Mouse (Mus musculus) stomach, postnatal 0 days (tissue): ENCODE measurements around the gene Hectd4. TPM values are rescaled to one million over a fixed set of nuclear protein-coding genes. Genes with fewer than 3 reads are reported as not detected.

Experiments used
- ATAC-seq: fragments of 200-750 bp; cut with Nextera tagmentation; 2 replicates; pipeline ENCODE4 v1.8.0; 2017; ENCODE audit not compliant: low FRiP score, low TSS enrichment
- DNase-seq: peaks from one replicate; pipeline ENCODE4 v3.0.0-alpha.2; 2016; ENCODE audit warnings: low spot score
- H3K27ac ChIP-seq: fragments of 300-500 bp; sonication (generic); replicated peaks from 2 replicates; pipeline ENCODE4 v1.5.1; 2014; ENCODE audit warnings: mild to moderate bottlenecking, control low read depth
- H3K27me3 ChIP-seq: fragments of 300-500 bp; sonication (generic); 2 replicates; pipeline ENCODE4 v1.6.1; 2014; ENCODE audit warnings: low read length; ENCODE audit not compliant: control insufficient read depth, insufficient read depth
- H3K36me3 ChIP-seq: fragments of 300-500 bp; sonication (generic); 2 replicates; pipeline ENCODE4 v1.6.1; 2014; ENCODE audit warnings: low read length, mixed read lengths; ENCODE audit not compliant: control insufficient read depth, insufficient read depth
- H3K4me1 ChIP-seq: fragments of 300-500 bp; sonication (generic); replicated peaks from 2 replicates; pipeline ENCODE4 v1.6.1; 2014; ENCODE audit warnings: antibody characterized with exemption; ENCODE audit not compliant: control insufficient read depth, insufficient read depth
- H3K4me2 ChIP-seq: fragments of 300-500 bp; sonication (generic); replicated peaks from 2 replicates; pipeline ENCODE4 v1.6.1; 2014; ENCODE audit warnings: low read depth, mild to moderate bottlenecking, control low read depth, moderate library complexity
- H3K4me3 ChIP-seq: fragments of 300-500 bp; sonication (generic); 2 replicates; pipeline ENCODE4 v1.5.1; 2014; ENCODE audit warnings: low read depth, low read length, control low read depth
- H3K9ac ChIP-seq: fragments of 300-500 bp; sonication (generic); 2 replicates; pipeline ENCODE4 v1.6.1; 2014; ENCODE audit warnings: mild to moderate bottlenecking, low read length, control low read depth, mixed read lengths
- H3K9me3 ChIP-seq: fragments of 300-500 bp; sonication (generic); 2 replicates; pipeline ENCODE4 v1.6.1; 2016; ENCODE audit warnings: low read length; ENCODE audit not compliant: control insufficient read depth
- CTCF ChIP-seq: IDR thresholded peaks from 2 replicates; pipeline ENCODE4 v1.5.1; 2016; ENCODE audit warnings: antibody characterized with exemption, low read depth, mild to moderate bottlenecking, moderate library complexity
- EP300 ChIP-seq: optimal IDR thresholded peaks from 2 replicates; pipeline ENCODE3; 2016; ENCODE audit warnings: antibody characterized with exemption
- WGBS: fragments of 180-500 bp; shearing (Covaris S2); extraction: QIAGEN DNeasy Blood & Tissue Kit; methylation state at CpG from one replicate; pipeline ENCODE4 v1.1.7; 2014; 5-methylcytosine and 5-hydroxymethylcytosine counted together
- polyA plus RNA-seq: library from polyadenylated mRNA; unstranded; fragments of >200 nt; fragmentation: Nextera tagmentation; extraction: Ambion mirVana; gene quantifications from 2 replicates; pipeline ENCODE4 v1.2.1, GENCODE M21; 2015

The Hectd4 gene
- polyA plus RNA-seq, 1 experiment from 2014 or later, result 1.7 TPM

DNA sequence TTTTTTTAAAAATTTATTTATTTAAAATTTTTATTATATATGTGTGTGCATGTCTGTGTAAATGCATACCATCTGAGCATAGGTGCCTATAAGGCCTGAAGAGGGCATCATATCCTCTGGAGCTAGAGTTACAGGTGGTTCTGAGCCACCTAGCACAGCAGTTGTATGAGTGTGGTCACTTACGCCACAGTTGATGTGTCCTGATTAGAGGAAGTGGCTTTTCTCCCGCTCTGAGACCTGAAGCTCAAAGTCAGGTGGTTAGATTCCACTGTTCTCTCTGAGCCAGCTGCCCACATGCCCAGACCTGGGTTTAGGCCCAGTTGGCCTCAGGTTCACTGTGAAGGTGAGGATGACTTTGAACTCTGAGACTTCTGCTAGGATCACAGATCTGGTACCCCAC, 44.6 kb downstream of the Hectd4 start:
- WGBS, result 90% methylated on average over 2 of the region's 2 CpGs

GRCm38 (mm10) chr5:121266741-121267382, 46.8 kb downstream of the Hectd4 start:
- 82% methylated on average over 7 of the region's 7 CpGs for WGBS

More for the DNA sequence above, 44.6 kb downstream of the Hectd4 start:
- no peaks in the 10 kb centered on the region for H3K4me1 ChIP-seq
- no peak overlapping the region for H3K4me2 ChIP-seq
- H3K9ac ChIP-seq, result no peak overlapping the region
- H3K27ac ChIP-seq, result no peak overlapping the region
- no peak overlapping the region for H3K4me3 ChIP-seq
- H3K9me3 ChIP-seq, result no peaks in the 10 kb centered on the region
- TF ChIP-seq CTCF, result no peak
- TF ChIP-seq EP300, result no peak
- H3K27me3 ChIP-seq, result no peaks in the 10 kb centered on the region
- peaks cover 4% of the 10 kb centered on the region; the same call in 1 of the 2 replicates for H3K36me3 ChIP-seq
- ATAC-seq (no peak), DNase-seq (no peak)

GRCm38 (mm10) chr5:121271046-121271445, 51.0 kb downstream of the Hectd4 start:
- Histone ChIP-seq H3K4me1 (no peaks in the 10 kb centered on the region), H3K4me3 (no peak overlapping the region), H3K9ac (no peak overlapping the region), H3K36me3 (peaks cover 6% of the 10 kb centered on the region; the same call in 1 of the 2 replicates), H3K9me3 (no peaks in the 10 kb centered on the region), H3K27ac (no peak overlapping the region), H3K4me2 (no peak overlapping the region), H3K27me3 (no peaks in the 10 kb centered on the region)
- TF ChIP-seq EP300 (no peak), CTCF (no peak)
- DNase-seq (no peak), ATAC-seq (no peak)
- WGBS, result 82% methylated on average over 7 of the region's 7 CpGs

More at GRCm38 (mm10) chr5:121266741-121267382, 46.8 kb downstream of the Hectd4 start:
- H3K4me1 ChIP-seq, result no peaks in the 10 kb centered on the region
- no peak overlapping the region for H3K9ac ChIP-seq
- peaks cover 4% of the 10 kb centered on the region; the same call in 1 of the 2 replicates for H3K36me3 ChIP-seq
- H3K27ac ChIP-seq, result no peak overlapping the region
- TF ChIP-seq CTCF (peak; percentile 80), EP300 (no peak)
- no peak overlapping the region for H3K4me2 ChIP-seq
- H3K9me3 ChIP-seq, result no peaks in the 10 kb centered on the region
- ATAC-seq (0 out of 2 replicates have a peak, but pooled peaks have one; percentile 15), DNase-seq (peak; percentile 54)
- no peak overlapping the region for H3K4me3 ChIP-seq
- no peaks in the 10 kb centered on the region for H3K27me3 ChIP-seq

DNA sequence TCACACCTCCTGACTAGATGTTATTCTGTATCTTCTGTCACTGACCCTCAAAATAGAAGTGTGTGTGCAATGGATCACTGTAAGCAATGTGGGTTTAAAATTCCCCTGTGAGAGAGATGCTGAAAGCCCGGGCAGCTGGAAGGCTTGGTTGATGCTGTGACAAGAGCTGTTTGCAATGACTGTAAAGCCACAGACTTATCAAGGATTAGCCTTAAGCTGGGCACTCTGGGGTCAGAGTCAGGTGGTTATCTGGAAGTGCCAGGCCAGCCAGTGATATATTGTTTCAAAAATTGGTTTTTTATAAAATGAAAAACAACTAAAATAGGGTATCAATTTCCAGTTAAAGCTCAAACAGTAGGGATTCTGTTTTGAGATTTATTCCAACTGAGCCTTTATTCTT, 56.8 kb downstream of the Hectd4 start:
- no peaks in the 10 kb centered on the region for H3K27me3 ChIP-seq
- ATAC-seq, result no peak
- no peak for DNase-seq
- no peak overlapping the region for H3K9ac ChIP-seq
- WGBS, result 69% methylated on average over 1 of the region's 1 CpGs
- no peak overlapping the region for H3K4me3 ChIP-seq
- peaks cover 11% of the 10 kb centered on the region for H3K36me3 ChIP-seq
- H3K4me2 ChIP-seq, result no peak overlapping the region
- H3K4me1 ChIP-seq, result no peaks in the 10 kb centered on the region
- TF ChIP-seq EP300, result no peak
- no peak for TF ChIP-seq CTCF
- no peaks in the 10 kb centered on the region for H3K9me3 ChIP-seq
- no peak overlapping the region for H3K27ac ChIP-seq

GRCm38 (mm10) chr5:121280456-121280855, 60.4 kb downstream of the Hectd4 start:
- Histone ChIP-seq H3K36me3 (peaks cover 10% of the 10 kb centered on the region; the same call in 1 of the 2 replicates), H3K4me3 (no peak overlapping the region), H3K4me2 (no peak overlapping the region), H3K9me3 (no peaks in the 10 kb centered on the region), H3K9ac (no peak overlapping the region), H3K4me1 (no peaks in the 10 kb centered on the region), H3K27ac (no peak overlapping the region), H3K27me3 (no peaks in the 10 kb centered on the region)
- ATAC-seq (no peak), DNase-seq (no peak)
- TF ChIP-seq EP300, result no peak
- TF ChIP-seq CTCF, result no peak
- WGBS, result 86% methylated on average over 4 of the region's 4 CpGs

DNA sequence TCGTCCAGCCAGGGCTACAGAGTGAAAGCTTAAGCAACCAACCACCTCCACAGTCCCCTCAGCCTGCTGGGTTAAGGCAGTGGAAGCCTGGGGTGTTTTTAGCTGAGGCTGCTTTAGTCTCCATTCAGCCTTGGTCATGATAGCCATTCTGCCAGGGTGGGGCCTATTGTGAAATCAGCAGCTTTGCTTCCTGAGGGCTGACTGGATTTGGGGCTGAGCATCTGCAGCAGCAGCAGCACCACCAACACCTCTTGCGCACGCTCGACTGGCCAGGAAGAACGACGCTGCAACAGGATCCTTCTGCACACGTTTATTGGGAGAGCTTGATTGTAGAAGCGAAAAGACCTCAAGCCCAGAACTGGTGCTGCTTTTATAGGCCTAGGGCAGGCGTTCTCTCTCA, 63.0 kb downstream of the Hectd4 start:
- WGBS, result 94% methylated on average over 9 of the region's 9 CpGs
- Histone ChIP-seq H3K4me1 (no peaks in the 10 kb centered on the region), H3K4me2 (no peak overlapping the region), H3K9me3 (no peaks in the 10 kb centered on the region), H3K9ac (no peak overlapping the region), H3K4me3 (no peak overlapping the region), H3K36me3 (peaks cover 16% of the 10 kb centered on the region), H3K27me3 (no peaks in the 10 kb centered on the region), H3K27ac (no peak overlapping the region)
- DNase-seq (no peak), ATAC-seq (no peak)
- TF ChIP-seq CTCF (no peak), EP300 (no peak)
